Comparison of ENCODE assay signal across 10 mouse cellular contexts in genomic region chr4:117139217-117139612, GRCm38 (mm10). TPM values are rescaled to one million over a fixed set of nuclear protein-coding genes. Genes with fewer than 3 reads are reported as not detected.
DNase-seq lines count a peak whose midpoint lies in the region; ATAC-seq lines count a peak whose summit lies in the region.
"Had no signal": no experiment of that assay in that cellular context is flagged by ENCODE, and none has a peak within 500 bp of the region (broad histone marks: within the 10 kb centered on the region; RNA-seq: fewer than 3 reads in every experiment).

No protein-coding gene starts in this region.

- no peaks in the 10 kb centered on the region for H3K9me3 ChIP-seq in neural tube, embryonic 11.5 days (ENCODE audit: control insufficient read depth, low read length)
- H3K9me3 ChIP-seq: neural tube, embryonic 13.5 days had no signal

- H3K4me2 ChIP-seq in neural tube, embryonic 11.5 days (ENCODE audit: low read depth) = no peak overlapping the region
- H3K4me2 ChIP-seq: neural tube, embryonic 13.5 days had no signal

- ATAC-seq in neural tube, embryonic 11.5 days (ENCODE audit: insufficient read depth, low FRiP score, low TSS enrichment) = peak; percentile 33; the same call in 1 of the 2 replicates
- peak; percentile 35 to 46; a peak in 2 of 4 replicates for ATAC-seq in hematopoietic stem cell, adult 5-6 weeks (replicated peaks in 1 of 2; ENCODE audit: insufficient read depth in 1 of 2, low FRiP score in 2 of 2, low TSS enrichment in 1 of 2, low read depth in 1 of 2, poor library complexity in 2 of 2, severe bottlenecking in 2 of 2)
- ATAC-seq: Patski had no signal

- H3K4me1 ChIP-seq in neural tube, embryonic 11.5 days (ENCODE audit: control insufficient read depth, insufficient read depth, low read length) = no peaks in the 10 kb centered on the region

- no peak overlapping the region for H3K9ac ChIP-seq in neural tube, embryonic 11.5 days (ENCODE audit: low read length)
- H3K9ac ChIP-seq: neural tube, embryonic 13.5 days had no signal

- H3K27me3 ChIP-seq in neural tube, embryonic 11.5 days (ENCODE audit: control insufficient read depth, insufficient read depth, low read length) = no peaks in the 10 kb centered on the region
- H3K27me3 ChIP-seq: neural tube, embryonic 13.5 days; Patski had no signal

- H3K27ac ChIP-seq in neural tube, embryonic 11.5 days (ENCODE audit: low read depth, low read length) = no peak overlapping the region
- H3K27ac ChIP-seq: neural tube, embryonic 13.5 days had no signal

- no peak overlapping the region for H3K4me3 ChIP-seq in neural tube, embryonic 11.5 days (ENCODE audit: low read depth, low read length)
- H3K4me3 ChIP-seq: neural tube, embryonic 13.5 days had no signal

- WGBS in neural tube, embryonic 11.5 days = 3% methylated on average over 2 of the region's 2 CpGs

- H3K36me3 ChIP-seq in neural tube, embryonic 11.5 days (ENCODE audit: control insufficient read depth, insufficient read depth, low read length) = no peaks in the 10 kb centered on the region
- H3K36me3 ChIP-seq: neural tube, embryonic 13.5 days had no signal

- peak; percentile 55 for DNase-seq in adrenal gland, postnatal 10 days
- no peak for DNase-seq in adrenal gland, postnatal 25 days
- peak; percentile 58 for DNase-seq in neural tube, embryonic 11.5 days (ENCODE audit: low spot score)
- no peak for DNase-seq in neural tube, embryonic 10.5 days (ENCODE audit: extremely low spot score, low spot score)
- peak; percentile 83 for DNase-seq in lung, postnatal 36 days
- DNase-seq in ovary, postnatal 36 days (ENCODE audit: low spot score) = no peak
- no peak for DNase-seq in ovary, postnatal 10 days (ENCODE audit: low spot score)

RNA-seq across cellular contexts. Expression of gene Plk3, which starts 5.5 kb away (rescaled TPM):
- 10 to 100 TPM in 1 of 2 experiments, 1 to 10 TPM in 1; 4.2 to 13.5 TPM for total RNA-seq in adrenal gland, postnatal 10 days (2021)
- total RNA-seq in adrenal gland, postnatal 25 days (2021) = 4.6 and 5.2 TPM in 2 replicates
- polyA plus RNA-seq in neural tube, embryonic 11.5 days (2014; fragmentation: Nextera tagmentation; extraction: Ambion mirVana) = 42.5 and 48.9 TPM in 2 replicates
- total RNA-seq in hematopoietic stem cell, adult 5-6 weeks (2017) = 3.1 and 9.3 TPM in 2 replicates

RNA-seq across cellular contexts. Expression of gene Tctex1d4, which starts 12.6 kb away (rescaled TPM):
- total RNA-seq in adrenal gland, postnatal 10 days (2021) = not detected
- not detected in 2 replicates for total RNA-seq in adrenal gland, postnatal 25 days (2021)
- not detected in 2 replicates for polyA plus RNA-seq in neural tube, embryonic 11.5 days (2014; fragmentation: Nextera tagmentation; extraction: Ambion mirVana)
- total RNA-seq in hematopoietic stem cell, adult 5-6 weeks (2017) = not detected in 2 replicates
- polyA plus RNA-seq: neural tube, embryonic 13.5 days had no signal

RNA-seq across cellular contexts. Expression of gene Btbd19, which starts 13.7 kb away (rescaled TPM):
- total RNA-seq in adrenal gland, postnatal 10 days (2021) = 1 to 10 TPM; 6.0 to 6.4 TPM
- 8.3 and 9.4 TPM in 2 replicates for total RNA-seq in adrenal gland, postnatal 25 days (2021)
- polyA plus RNA-seq in neural tube, embryonic 11.5 days (2014; fragmentation: Nextera tagmentation; extraction: Ambion mirVana) = 3.4 and 4.0 TPM in 2 replicates
- total RNA-seq in hematopoietic stem cell, adult 5-6 weeks (2017) = 8.4 and 13.3 TPM in 2 replicates

RNA-seq across cellular contexts. Expression of gene Rps8, which starts 16.8 kb away (rescaled TPM):
- total RNA-seq in adrenal gland, postnatal 10 days (2021) = 1,000 to 10,000 TPM; 1,173 to 1,206 TPM
- total RNA-seq in adrenal gland, postnatal 25 days (2021) = 876 and 1,008 TPM in 2 replicates
- 818 and 875 TPM in 2 replicates for polyA plus RNA-seq in neural tube, embryonic 11.5 days (2014; fragmentation: Nextera tagmentation; extraction: Ambion mirVana)
- 2,027 and 2,234 TPM in 2 replicates for total RNA-seq in hematopoietic stem cell, adult 5-6 weeks (2017)

RNA-seq across cellular contexts. Expression of gene Kif2c, which starts 43.2 kb away (rescaled TPM):
- total RNA-seq in adrenal gland, postnatal 10 days (2021) = 1 to 10 TPM; 6.9 to 9.6 TPM
- total RNA-seq in adrenal gland, postnatal 25 days (2021) = 2.8 and 4.7 TPM in 2 replicates
- 80.0 and 85.6 TPM in 2 replicates for polyA plus RNA-seq in neural tube, embryonic 11.5 days (2014; fragmentation: Nextera tagmentation; extraction: Ambion mirVana)
- total RNA-seq in hematopoietic stem cell, adult 5-6 weeks (2017) = 21.9 and 30.0 TPM in 2 replicates

Comparison
In these comparisons a context has a peak if more than half of its experiments do, and no peak if none do; other contexts are left out.
1. DNase-seq: peak in adrenal gland, postnatal 10 days (single experiment), neural tube, embryonic 11.5 days (single experiment) and lung, postnatal 36 days (single experiment); none in adrenal gland, postnatal 25 days (single experiment), neural tube, embryonic 10.5 days (single experiment), ovary, postnatal 36 days (single experiment) and ovary, postnatal 10 days (single experiment).